ENCODE assay signal across 20 mouse cellular contexts in the genomic region with DNA sequence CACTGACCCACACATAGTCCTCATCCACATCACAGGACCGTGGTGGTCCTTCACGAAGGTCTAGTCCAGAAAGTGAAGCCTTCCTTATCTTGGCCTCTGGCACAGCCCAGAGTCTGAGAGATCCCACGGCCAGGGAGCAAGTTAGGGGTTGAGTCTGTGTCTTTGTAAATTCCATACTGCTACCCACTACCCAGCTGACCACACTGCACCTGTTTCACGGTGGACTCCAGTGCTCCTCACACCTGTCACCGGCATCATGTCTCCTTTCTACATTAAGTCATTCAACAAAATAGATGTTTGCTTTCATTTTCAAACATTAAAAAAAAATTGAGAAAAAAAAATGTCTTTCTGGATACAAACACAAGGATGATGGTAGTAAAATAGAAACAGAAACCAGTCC. TPM values are rescaled to one million over a fixed set of nuclear protein-coding genes. Genes with fewer than 3 reads are reported as not detected.
DNase-seq lines count a peak whose midpoint lies in the region; TF ChIP-seq lines count a peak whose summit lies in the region.
"Had no signal": no experiment of that assay in that cellular context is flagged by ENCODE, and none has a peak within 500 bp of the region (broad histone marks: within the 10 kb centered on the region; RNA-seq: fewer than 3 reads in every experiment).

No protein-coding gene starts in this region.

- peak; percentile 83 for DNase-seq in heart, adult 11 months
- no peak for DNase-seq in heart, postnatal 4 days
- no peak for DNase-seq in urinary bladder, postnatal 25 days (ENCODE audit: low spot score)
- DNase-seq: adrenal gland, adult 8-10 months; adrenal gland, postnatal 14 days; adrenal gland, postnatal 36 days; B cell, adult 2 months; cerebellum, adult 11-12 months; cerebellum, adult 2 months; cerebellum, adult 9-10 months; cerebellum, postnatal 10 days; cerebellum, postnatal 25 days had no signal

- no peak for TF ChIP-seq CTCF in C2C12 (IDR thresholded peaks at IDR 0.05; ENCODE audit: control insufficient read depth, insufficient read depth, insufficient read length)

- no peak overlapping the region for H3K4me3 ChIP-seq in C2C12 (ENCODE audit: insufficient read depth, poor library complexity, severe bottlenecking)
- H3K4me3 ChIP-seq in myocyte: no peak overlapping the region
- H3K4me3 ChIP-seq: embryonic facial prominence, embryonic 10.5 days; embryonic facial prominence, embryonic 12.5 days; forebrain, embryonic 13.5 days; forebrain, embryonic 15.5 days had no signal

- H3ac ChIP-seq in C2C12 (ENCODE audit: control insufficient read depth, insufficient read length, low read depth) (no peak overlapping the region), myocyte (ENCODE audit: control insufficient read depth, insufficient read length) (no peak overlapping the region)

- H3K79me2 ChIP-seq in C2C12 (ENCODE audit: control insufficient read depth, insufficient read depth) (no peaks in the 10 kb centered on the region), myocyte (ENCODE audit: control insufficient read depth, insufficient read depth) (no peaks in the 10 kb centered on the region)

- H3K27me3 ChIP-seq in C2C12 (ENCODE audit: control insufficient read depth, insufficient read depth, insufficient read length) (no peaks in the 10 kb centered on the region), myocyte (ENCODE audit: control insufficient read depth, insufficient read depth, insufficient read length) (no peaks in the 10 kb centered on the region)
- H3K27me3 ChIP-seq: embryonic facial prominence, embryonic 12.5 days; forebrain, embryonic 13.5 days; forebrain, embryonic 15.5 days; Patski had no signal

- peak overlapping the region; percentile 79 for H3K4me2 ChIP-seq in myocyte (ENCODE audit: low read depth)
- H3K4me2 ChIP-seq: embryonic facial prominence, embryonic 12.5 days; forebrain, embryonic 13.5 days; forebrain, embryonic 15.5 days had no signal

- no peak for TF ChIP-seq POLR2A in myocyte (IDR thresholded peaks at IDR 0.05; ENCODE audit: insufficient read length, low read depth)

- H3K79me3 ChIP-seq in C2C12 (ENCODE audit: low read depth): no peaks in the 10 kb centered on the region

- H3K36me3 ChIP-seq in C2C12 (ENCODE audit: control insufficient read depth, insufficient read depth) (no peaks in the 10 kb centered on the region), myocyte (ENCODE audit: control insufficient read depth, insufficient read depth) (no peaks in the 10 kb centered on the region)
- H3K36me3 ChIP-seq: embryonic facial prominence, embryonic 10.5 days; embryonic facial prominence, embryonic 12.5 days; forebrain, embryonic 15.5 days; G1E had no signal

TF ChIP-seq in C2C12, 6 proteins besides CTCF, POLR2A, EP300 and RAD21:
- no peak for TF ChIP-seq MYOG (IDR thresholded peaks at IDR 0.05; ENCODE audit: control insufficient read depth, extremely low read depth, insufficient read length)
- peak; percentile 74 for TF ChIP-seq MYOD1 (IDR thresholded peaks at IDR 0.05; ENCODE audit: control insufficient read depth, insufficient read length, low read depth)

TF ChIP-seq in myocyte, 11 proteins besides CTCF, POLR2A, EP300 and RAD21:
- TF ChIP-seq MYOG (IDR thresholded peaks at IDR 0.05; ENCODE audit: control insufficient read depth in 1 of 3, insufficient read depth in 1 of 3, insufficient read length in 2 of 3, low read depth in 2 of 3) (peak in 2 of 3 experiments; percentile 76 to 86), TCF3 (IDR thresholded peaks at IDR 0.05; ENCODE audit: insufficient read length, low read depth) (peak; percentile 60), SRF (IDR thresholded peaks at IDR 0.05; ENCODE audit: control insufficient read depth, insufficient read length, low read depth) (no peak), MYOD1 (IDR thresholded peaks at IDR 0.05; ENCODE audit: control insufficient read depth in 1 of 3, insufficient read length in 2 of 3, low read depth in 2 of 3) (peak in 2 of 3 experiments; percentile 94 to 95), USF1 (IDR thresholded peaks at IDR 0.05; ENCODE audit: low read depth) (no peak), TCF12 (IDR thresholded peaks at IDR 0.05; ENCODE audit: insufficient read depth, poor library complexity, severe bottlenecking) (peak; percentile 58)

RNA-seq across cellular contexts. Expression of gene Tsc22d2, which starts 40.2 kb away (rescaled TPM):
- 10 to 100 TPM; 46.7 to 49.8 TPM for total RNA-seq in heart, postnatal 4 days (2021)
- 11.6 TPM for polyA plus RNA-seq in C2C12 (2012; fragmentation: generic; extraction: Trizol)
- polyA plus RNA-seq in myocyte (2012; fragmentation: generic; extraction: Trizol): 14.2 TPM
